Mouse (Mus musculus) fibroblast of lung, adult 2 months (primary cell): Measurements from ENCODE around the gene Scp2.

Source experiments
- DNase-seq: peaks from one replicate; pipeline ENCODE4 v3.0.0-alpha.2; 2011; ENCODE audit warnings: low read depth

Gene Scp2

GRCm38 (mm10) chr4:108059601-108060379 is 85.0 kb downstream of the Scp2 start:
- DNase-seq: no peak

DNA sequence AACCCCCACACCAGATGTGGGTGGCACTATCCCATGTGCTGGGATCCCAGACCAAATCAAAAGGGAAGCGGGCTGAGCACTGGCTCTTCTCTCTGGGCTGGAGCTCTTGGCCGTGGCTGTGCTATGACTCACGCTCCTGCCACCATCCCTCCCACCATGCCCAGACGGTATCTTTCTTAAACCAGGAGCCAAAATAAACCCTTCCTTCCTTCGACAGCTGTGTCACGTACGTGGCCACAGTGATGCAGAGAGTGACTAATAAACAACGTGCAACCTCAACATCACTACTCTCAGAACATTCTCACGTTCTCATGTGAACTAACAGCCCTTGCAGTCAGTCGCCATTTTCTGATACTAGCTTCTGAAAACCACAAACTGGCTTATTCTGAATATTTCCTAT is 86.6 kb downstream of the Scp2 start:
- peak; percentile 99 for DNase-seq

DNA sequence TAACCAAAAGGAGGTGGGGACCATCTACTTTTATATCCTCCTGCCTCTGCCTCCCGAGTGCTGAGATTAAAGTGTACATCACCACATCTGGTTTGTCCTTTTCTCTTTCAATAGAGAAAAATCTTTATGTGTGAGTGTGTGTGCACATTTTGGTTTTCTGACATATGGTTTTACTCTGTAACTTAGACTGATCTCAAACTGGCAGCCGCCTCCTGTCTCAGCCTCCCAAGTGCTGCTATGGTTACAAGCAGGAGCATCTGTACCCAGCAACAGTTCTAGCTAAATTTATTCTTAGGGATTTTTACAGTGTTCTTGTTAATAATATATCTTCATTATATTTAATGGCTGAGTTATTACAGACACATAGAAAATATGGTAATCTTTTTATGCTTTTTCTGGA is 87.6 kb downstream of the Scp2 start:
- no peak for DNase-seq

DNA sequence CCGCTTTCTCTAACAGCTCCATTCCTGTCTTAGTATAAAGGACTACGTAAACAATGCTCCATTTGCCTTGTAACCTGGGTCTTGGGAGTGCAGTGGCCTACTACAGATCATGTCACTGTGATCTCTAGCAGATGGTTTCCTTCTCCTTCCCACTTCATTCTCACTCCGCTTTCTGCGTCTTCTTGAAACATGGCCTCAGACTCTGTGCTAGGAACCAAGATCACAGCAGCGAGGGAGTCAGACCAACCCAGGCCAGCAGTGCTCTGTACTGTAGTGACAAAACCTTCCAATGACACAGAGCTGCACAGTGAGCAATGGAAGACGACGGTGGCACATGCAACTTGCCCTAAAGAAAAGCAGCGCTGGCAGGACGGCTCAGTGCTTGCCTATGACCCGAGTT is 88.9 kb downstream of the Scp2 start:
- no peak for DNase-seq

DNA sequence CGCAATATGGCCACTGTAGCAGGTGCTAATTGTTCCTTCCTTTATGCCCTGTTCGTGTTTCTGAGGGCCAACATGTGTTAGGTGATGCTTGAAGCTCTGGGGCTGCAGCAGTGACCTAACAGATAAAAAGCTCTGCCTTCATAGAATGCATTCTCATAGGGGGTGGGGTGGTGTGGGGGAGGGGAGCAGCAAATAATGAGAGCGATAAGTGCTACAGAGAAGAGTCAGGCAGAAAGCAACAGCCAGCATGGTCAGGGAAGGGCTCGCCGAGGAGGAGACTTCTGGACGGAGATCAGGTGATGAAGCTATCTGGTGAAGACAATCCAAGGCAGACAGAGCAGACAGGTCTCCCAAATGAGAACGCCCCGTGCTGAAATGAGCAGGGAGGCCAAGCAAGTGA is 92.1 kb downstream of the Scp2 start:
- DNase-seq: no peak

DNA sequence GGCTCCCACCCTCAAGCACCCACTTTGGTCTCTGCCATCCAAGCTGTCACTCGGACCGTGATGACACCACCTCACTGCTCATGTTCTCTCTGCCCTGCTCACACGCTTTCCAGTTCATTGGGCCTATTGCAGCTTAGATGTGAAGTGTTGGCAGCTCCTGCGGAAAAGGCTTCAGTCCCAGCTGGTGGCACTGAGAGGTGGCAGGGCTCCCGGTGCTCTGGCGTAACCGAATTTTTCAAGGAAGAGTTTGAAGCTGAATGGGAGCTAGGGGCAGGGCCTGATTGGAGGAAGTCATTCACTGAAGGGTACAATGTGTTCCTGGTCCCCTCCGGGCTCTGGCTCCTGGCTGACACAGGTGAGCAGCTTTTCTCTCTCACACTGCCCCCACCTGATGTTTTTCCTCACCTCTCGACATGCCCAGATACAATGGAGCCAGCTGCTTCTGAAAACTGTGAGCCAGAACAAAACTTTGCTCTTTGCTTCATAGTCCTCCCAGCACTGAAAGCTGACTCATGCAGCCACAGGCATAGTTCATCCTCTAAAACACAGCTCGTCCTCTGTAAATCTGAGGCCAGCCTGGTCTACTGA is 93.0 kb downstream of the Scp2 start:
- DNase-seq: no peak

- no peak for DNase-seq
Observed at GRCm38 (mm10) chr4:108046136-108046535, 98.7 kb downstream of the Scp2 start.

- DNase-seq: no peak
Observed at GRCm38 (mm10) chr4:108045136-108046107, 99.4 kb downstream of the Scp2 start.

DNA sequence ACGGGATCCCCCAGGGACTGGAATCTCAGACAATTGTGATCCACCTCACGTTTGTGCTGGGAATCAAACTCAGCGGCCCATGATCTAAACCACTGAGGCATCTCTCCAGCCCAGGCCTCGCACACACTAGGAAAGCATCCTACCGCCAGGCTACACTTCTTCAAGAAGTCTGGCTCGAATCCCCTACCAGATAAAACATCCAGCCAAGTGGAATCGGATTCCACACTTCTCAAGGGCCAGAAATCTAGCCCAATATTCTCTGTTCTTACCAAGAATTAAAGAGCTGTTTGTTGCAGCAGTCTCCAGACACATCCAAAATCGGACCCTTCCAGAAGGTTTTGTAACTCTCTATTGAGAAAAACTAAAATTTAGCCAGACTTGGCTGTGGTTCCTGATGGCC is 107.8 kb downstream of the Scp2 start:
- no peak for DNase-seq

GRCm38 (mm10) chr4:108033041-108033764 is 111.6 kb downstream of the Scp2 start:
- DNase-seq: peak; percentile 51

GRCm38 (mm10) chr4:108032352-108032849 is 112.4 kb downstream of the Scp2 start:
- peak; percentile 46 for DNase-seq

- no peak for DNase-seq
Observed at GRCm38 (mm10) chr4:108031502-108032351, 113.1 kb downstream of the Scp2 start.

- DNase-seq: no peak
Observed at GRCm38 (mm10) chr4:108030888-108031501, 113.8 kb downstream of the Scp2 start.

GRCm38 (mm10) chr4:108026193-108026592 is 118.6 kb downstream of the Scp2 start:
- DNase-seq: no peak

DNA sequence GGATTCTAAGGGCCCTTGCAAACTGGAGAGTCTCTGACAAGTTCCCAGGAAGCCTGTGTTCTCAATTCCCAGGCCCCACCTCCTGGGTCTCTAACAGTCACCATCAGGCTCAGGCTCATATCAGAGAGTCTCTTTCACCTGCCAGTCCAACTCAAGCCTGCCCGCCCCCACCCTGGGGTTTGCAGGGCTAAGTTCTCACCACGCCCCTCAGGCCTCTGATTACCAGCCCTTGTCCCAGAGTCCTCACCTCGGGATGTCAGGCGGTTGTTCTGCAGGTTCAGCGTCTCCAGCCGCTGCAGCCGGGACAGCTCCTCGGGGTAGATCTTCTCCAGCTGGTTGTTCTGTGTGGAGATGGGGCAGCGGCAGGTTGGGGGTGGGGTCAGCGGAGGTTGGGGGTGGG is 119.5 kb downstream of the Scp2 start:
- DNase-seq: no peak

DNA sequence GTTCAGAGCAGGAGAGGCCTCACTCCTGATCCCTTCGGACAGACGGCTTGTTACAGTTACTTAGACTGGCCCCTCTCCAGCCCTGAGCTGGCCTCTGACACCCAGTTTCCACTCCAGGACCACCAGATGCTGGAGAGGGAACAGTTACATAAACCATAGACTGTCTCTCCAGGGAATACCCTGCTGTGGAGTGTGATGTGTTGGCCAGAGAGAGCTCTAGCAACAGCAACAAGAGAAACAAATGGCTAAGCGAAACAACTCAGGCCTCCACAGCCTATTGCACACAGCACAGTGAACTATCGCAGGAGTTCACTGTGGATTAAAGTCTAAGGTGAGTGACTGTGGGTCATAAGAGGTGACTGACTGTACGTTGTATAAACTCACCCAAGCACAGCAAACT is 120.2 kb downstream of the Scp2 start:
- no peak for DNase-seq

DNA sequence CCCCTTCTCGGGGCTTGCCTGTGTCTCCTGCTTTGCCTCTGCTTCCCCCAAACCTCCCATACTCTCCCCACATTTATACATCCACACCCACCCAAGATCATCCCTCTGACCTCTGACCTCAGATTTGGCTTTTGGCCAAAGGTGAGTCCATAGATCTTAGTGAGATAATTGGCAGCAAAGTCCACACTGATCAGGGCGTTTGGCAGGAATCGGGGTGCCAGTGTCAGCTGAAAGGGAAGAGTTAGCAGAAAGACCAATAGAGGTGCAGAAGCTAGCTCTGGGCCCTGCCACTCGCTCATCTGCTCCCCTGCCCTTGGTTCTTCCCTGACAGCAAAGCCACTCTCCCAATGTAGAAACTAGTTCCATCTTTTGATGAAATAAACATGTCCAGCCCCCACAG is 121.6 kb downstream of the Scp2 start:
- DNase-seq: no peak

DNA sequence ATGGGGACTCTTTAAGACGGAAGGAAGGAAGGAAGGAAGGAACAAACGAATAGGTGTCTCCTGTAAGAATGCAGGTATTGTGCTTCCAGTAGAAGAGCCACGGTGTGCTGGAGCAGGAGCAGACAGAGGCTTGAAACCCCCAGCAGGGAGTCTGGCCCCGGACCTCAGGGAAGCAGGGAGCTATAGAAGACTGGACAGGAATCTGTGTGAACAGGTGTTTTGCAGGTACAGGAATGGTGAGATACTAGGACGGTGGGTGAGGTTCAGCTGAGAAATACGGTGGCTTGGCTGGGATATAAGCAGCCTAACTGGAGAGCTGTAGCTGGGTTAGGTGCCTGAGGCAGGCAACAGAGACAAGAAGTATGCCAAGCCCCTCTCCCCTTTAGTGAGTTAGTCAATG is 124.6 kb downstream of the Scp2 start:
- DNase-seq: no peak

- DNase-seq: no peak
Observed at GRCm38 (mm10) chr4:108018961-108019921, 125.6 kb downstream of the Scp2 start.
